Mouse (Mus musculus) adrenal gland, adult (tissue): Measurements from ENCODE around the gene March2.
"Not testable (repeated sequence)": the region's sequence is repeated elsewhere in the genome, so short reads cannot be mapped to it uniquely, and the experiment has no call there.

ENCODE experiments used
- DNase-seq, 2 experiments: peaks; one replicate each; pipeline ENCODE4 v3.0.0; 2022 to 2023; ENCODE audit warnings: low spot score in 1 of 2; ENCODE audit not compliant: inconsistent age in 2 of 2

Gene March2

GRCm38 (mm10) chr17:33718384-33718881 lies at the start of gene March2:
Gene March2 (minus strand): TSS chr17:33718670.
- peak; percentile 98 to 99 for DNase-seq

- DNase-seq, result no peak
Measured at GRCm38 (mm10) chr17:33766389-33766788, 47.9 kb upstream of the March2 start.

- DNase-seq, result peak; percentile 100
Measured at GRCm38 (mm10) chr17:33760255-33761165, 42.0 kb upstream of the March2 start, which contains the start of gene Rab11b. Gene Rab11b (minus strand): TSS chr17:33760530.

GRCm38 (mm10) chr17:33759767-33760254 lies 41.3 kb upstream of the March2 start:
- peak; percentile 96 to 99 for DNase-seq

GRCm38 (mm10) chr17:33757231-33757630 lies 38.8 kb upstream of the March2 start:
- DNase-seq, result peak; percentile 58 to 84

- DNase-seq, result peak in 1 of 2 experiments; percentile 73
Measured at GRCm38 (mm10) chr17:33756108-33756790, 37.8 kb upstream of the March2 start.

GRCm38 (mm10) chr17:33755418-33756107 lies 37.1 kb upstream of the March2 start:
- DNase-seq, result peak; percentile 80 to 90

- peak in 1 of 2 experiments; percentile 43 for DNase-seq
Measured at GRCm38 (mm10) chr17:33754656-33755055, 36.2 kb upstream of the March2 start.

GRCm38 (mm10) chr17:33752297-33752696 lies 33.8 kb upstream of the March2 start:
- DNase-seq, result no peak

GRCm38 (mm10) chr17:33751181-33751580 lies 32.7 kb upstream of the March2 start:
- peak in 1 of 2 experiments; percentile 31 for DNase-seq

GRCm38 (mm10) chr17:33749451-33749850 lies 31.0 kb upstream of the March2 start:
- DNase-seq, result peak in 1 of 2 experiments; percentile 73

GRCm38 (mm10) chr17:33746011-33746410 lies 27.5 kb upstream of the March2 start:
- DNase-seq, result peak in 1 of 2 experiments; percentile 81

GRCm38 (mm10) chr17:33744686-33745384 lies 26.4 kb upstream of the March2 start:
- peak in 1 of 2 experiments; percentile 18 for DNase-seq

GRCm38 (mm10) chr17:33742420-33742819 lies 23.9 kb upstream of the March2 start:
- peak in 1 of 2 experiments; percentile 25 for DNase-seq

GRCm38 (mm10) chr17:33733526-33733925 lies 15.1 kb upstream of the March2 start:
- not testable (repeated sequence) for DNase-seq

GRCm38 (mm10) chr17:33732556-33733083 lies 14.2 kb upstream of the March2 start:
- DNase-seq, result not testable (repeated sequence)

- DNase-seq, result peak in 1 of 2 experiments; percentile 58
Measured at GRCm38 (mm10) chr17:33729215-33729614, 10.7 kb upstream of the March2 start.

- no peak for DNase-seq
Measured at GRCm38 (mm10) chr17:33728396-33728795, 9.9 kb upstream of the March2 start.

GRCm38 (mm10) chr17:33719736-33720378 lies 1.4 kb upstream of the March2 start:
- no peak for DNase-seq
